Mouse (Mus musculus) large intestine, adult 2 months (tissue): ENCODE data around the gene Lrrc46. TPM values are rescaled to one million over a fixed set of nuclear protein-coding genes. Genes with fewer than 3 reads are reported as not detected.

Experiments used
- DNase-seq: peaks from one replicate; pipeline ENCODE4 v3.0.0-alpha.2; 2012; ENCODE audit warnings: low read depth, low spot score
- WGBS: fragments of 180-500 bp; shearing (Covaris S2); methylation state at CpG from one replicate; pipeline ENCODE4 v1.1.7; 2018; 5-methylcytosine and 5-hydroxymethylcytosine counted together
- polyA plus RNA-seq: library from polyadenylated mRNA; depleted of rRNA; stranded (reverse); fragments of >200 nt; gene quantifications from 2 replicates; pipeline ENCODE4 v1.2.3, GENCODE M21; 2012

Gene Lrrc46
- polyA plus RNA-seq, 1 experiment = 0.11 TPM

DNA sequence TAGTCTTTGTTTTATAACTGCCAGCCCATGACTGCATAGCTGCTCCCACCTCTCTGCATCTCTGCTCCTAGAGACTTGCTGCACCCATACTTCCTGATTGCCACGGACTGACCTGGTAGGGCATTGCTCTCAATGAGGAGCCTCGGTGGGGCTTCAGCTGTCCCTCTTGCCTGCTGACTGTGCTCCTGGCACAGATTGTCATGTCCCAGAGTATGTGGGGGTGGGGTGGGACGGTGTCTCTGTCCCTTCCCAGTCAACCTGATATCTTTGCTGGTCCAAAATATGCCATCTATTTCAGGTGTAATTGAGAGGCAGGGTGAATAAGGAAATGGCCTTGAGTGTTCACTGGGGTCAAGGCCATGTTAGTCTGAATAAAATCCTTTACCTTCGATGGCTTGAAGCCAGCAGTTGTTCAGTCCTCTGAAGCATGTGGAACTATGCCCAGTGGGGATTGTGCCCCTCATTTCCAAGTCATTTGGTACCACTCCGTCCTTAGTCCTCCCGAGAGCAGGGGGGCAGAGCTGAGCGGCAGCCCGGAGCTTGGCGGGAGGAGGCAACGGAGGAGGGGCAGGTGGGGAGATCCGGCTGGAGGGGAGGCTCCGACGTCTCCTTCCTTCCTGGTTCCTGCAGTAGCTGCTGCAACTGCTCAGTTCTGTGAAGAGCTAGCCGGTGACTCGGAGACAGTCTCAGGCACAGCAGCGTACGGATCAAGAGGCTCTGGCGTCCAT, 9.2 kb upstream of the Lrrc46 start, which contains the start of gene Osbpl7:
Gene Osbpl7 (plus strand): TSS at position 413 of the 728 bp plus-strand sequence.
- WGBS = 2% methylated on average over 18 of the region's 18 CpGs
- DNase-seq = no peak

DNA sequence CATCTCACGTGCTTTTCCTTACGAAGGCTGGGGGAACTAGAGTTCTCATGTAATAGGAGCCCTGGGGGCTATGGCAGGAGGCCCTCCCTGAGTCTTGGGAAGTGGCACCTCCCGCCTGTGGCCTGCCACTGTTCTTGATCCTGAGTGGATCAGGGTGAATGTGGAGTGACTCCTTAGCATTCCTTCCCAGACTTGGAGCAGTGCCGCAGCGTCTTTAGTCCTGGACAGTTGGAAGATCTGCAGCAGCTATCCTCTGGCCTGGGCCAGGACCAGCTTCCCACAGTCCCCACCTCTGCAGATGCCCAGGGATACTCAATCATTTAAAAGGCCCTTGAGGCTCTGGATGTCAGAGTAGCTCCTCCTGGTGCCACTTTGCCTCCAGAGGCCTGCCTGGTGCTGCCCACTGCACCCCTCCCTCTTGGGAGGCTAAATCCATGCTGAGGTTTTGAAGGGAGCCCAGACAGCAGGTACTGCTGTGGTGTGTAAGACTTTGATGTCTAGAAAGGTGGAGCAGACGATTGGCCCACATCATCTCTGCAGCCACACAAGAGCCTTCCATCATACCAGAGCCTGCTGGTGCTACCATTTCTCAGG, 8.4 kb upstream of the Lrrc46 start:
- no peak for DNase-seq
- 74% methylated on average over 6 of the region's 6 CpGs for WGBS

DNA sequence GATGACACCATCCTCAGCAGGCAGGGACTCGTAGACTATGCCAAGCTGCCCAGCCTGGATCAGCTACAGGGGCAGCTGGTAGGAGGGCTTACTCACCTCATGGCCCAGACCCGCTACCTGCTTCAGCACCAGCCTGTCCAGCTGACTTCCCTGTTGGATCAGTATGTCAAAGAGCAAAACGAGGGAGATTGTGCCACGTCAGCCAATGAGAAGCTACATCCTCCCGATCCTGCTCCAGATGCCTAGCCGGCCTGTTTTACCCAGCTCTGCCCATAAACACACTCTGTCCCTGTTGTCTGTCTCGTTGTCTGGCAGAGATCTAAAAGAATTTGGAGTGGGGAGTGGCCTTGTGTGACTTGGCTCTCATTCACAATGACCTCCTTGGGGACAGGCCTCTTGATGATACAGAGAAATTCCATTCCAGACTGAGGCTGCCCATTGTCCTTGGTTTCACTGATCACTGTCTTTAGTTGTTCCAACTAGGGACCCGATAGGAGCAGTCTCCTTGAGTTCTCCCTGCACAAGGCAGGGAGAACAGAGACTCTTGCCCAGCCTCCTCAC, 7.0 kb upstream of the Lrrc46 start:
- 60% methylated on average over 8 of the region's 8 CpGs for WGBS

DNA sequence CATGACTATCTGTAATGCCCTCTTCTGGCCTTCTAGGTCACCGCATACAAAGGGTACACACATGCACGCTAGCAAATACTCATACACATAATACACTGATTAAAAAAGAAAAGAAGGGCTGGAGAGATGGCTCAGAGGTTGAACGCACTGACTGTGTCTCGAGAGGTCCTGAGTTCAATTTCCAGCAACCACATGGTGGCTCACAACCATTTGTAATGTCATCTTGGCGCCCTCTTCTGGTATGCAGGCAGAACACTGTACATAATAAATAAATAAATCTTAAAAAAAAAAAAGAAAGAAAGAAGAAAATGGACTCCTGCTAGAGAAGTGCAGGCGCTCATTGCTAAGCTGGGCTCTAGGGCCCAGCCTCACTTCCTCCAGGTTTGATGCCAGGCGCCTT, 4.7 kb upstream of the Lrrc46 start:
- 82% methylated on average over 7 of the region's 7 CpGs for WGBS
- no peak for DNase-seq

More for the DNA sequence above, 7.0 kb upstream of the Lrrc46 start:
- DNase-seq = no peak

DNA sequence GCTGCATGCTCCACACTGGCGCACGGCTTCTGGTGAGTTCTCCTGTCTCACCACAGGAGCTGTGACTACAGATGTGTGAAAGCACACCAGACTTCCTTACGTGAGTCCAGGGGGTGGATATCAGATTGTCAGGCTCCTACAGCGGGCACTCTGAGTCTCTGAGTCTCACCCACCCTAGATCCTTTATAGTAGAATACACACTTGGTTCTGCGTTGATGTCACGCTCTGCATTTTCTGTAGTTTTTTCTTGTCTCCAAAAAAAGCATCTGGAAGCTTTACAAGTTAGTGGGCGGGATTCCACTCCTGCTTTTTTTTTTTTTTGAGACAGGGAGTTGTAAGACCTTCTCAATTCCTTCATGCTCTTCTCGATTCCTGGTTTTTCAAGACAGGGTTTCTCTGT, 3.7 kb upstream of the Lrrc46 start:
- 90% methylated on average over 8 of the region's 8 CpGs for WGBS
- no peak for DNase-seq

DNA sequence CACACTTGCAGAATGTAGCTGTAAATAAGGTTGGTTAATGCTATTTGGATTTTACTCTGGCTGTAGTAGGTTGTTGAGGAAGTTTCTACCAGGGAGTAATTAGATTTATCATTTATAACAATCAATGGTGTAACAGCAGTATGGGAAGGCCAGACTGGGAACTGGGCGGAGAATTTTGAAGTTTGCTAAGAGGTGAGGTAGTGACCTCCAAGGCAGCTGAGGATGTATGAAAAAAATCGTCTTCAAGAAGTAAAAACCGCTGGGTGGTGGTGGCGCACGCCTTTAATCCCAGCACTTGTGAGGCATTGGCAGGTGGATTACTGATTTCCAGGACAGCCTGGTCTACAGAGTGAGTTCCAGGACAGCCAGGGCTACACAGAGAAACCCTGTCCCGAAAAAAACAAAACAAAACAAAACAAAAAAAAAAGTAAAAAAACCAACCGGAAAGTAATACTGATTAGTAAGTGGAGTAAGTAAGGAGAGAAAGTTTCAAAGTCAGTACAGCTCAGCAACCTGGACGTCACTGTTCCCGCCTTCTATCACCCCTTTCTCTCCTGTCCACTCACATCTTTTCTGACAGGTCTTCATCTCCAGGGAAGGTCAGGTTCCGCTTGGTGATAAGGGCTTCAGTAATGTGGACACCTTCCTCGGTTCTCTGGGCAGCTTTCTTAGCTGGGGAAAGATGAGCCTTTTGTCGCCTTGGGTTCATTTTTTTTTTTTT, 746 bp downstream of the Lrrc46 start:
- 29% methylated on average over 12 of the region's 12 CpGs for WGBS
- no peak for DNase-seq

DNA sequence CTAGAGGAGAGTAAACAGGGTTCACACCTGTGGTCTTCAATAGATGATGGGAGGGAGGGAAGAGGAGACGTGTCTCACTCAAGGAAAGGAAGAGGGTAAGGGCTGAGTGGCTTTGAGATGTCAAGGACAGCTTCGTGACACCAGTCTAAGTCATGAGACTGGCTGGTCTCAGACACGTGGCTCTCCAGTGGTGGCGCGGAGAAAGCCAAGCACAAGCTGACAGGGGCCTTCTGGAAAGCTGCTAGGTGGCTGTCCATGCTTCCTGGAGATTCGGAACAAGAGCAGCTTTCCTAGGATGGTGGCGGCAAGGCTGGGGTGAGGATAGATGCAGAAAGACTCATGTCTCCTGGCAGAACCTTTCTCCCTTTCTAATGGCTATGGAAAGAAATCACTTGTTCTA, 2.3 kb downstream of the Lrrc46 start:
- 62% methylated on average over 7 of the region's 7 CpGs for WGBS

DNA sequence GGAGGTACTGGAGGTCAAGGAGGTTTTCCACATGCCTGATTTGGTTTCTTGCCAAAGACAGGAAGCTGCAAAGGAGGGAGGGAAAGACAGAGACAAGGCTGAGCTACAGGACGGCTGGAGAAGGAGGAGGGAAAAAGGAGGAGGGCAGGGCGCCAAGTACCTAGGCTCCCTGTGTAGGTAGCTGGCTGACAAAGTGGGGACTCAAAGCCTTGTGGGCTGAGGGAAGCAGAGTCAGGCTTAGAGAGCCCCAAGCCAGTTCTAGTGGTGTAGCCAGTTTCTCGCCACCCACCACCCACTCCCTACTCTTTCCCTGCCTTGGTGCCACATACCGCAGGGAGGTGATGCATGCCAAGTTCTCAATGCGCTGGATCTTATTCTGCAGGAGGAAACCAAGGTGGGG, 5.1 kb downstream of the Lrrc46 start:
- WGBS = 79% methylated on average over 5 of the region's 5 CpGs
- no peak for DNase-seq

More for the DNA sequence above, 2.3 kb downstream of the Lrrc46 start:
- DNase-seq = no peak

DNA sequence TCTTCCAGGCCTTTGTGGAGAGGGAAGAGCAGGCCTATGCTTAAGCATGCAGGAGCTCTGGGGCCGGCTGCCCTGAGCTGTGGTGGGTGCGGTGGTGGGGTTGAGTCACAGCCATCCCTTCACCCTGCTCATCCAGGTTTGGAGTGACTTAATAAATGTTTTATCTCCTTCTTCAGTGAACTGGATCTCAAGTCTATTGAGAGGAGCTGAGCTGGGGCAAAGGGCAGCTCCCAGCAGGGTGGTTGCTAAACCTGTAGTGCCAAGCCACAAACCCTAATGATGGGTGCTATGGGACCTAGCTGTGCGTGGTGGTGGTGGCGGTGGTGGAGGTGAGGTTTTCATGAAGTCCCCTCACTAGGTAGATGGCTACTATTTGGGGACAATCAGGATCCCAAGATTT, 7.4 kb downstream of the Lrrc46 start:
- WGBS = 87% methylated on average over 4 of the region's 4 CpGs
- DNase-seq = no peak

DNA sequence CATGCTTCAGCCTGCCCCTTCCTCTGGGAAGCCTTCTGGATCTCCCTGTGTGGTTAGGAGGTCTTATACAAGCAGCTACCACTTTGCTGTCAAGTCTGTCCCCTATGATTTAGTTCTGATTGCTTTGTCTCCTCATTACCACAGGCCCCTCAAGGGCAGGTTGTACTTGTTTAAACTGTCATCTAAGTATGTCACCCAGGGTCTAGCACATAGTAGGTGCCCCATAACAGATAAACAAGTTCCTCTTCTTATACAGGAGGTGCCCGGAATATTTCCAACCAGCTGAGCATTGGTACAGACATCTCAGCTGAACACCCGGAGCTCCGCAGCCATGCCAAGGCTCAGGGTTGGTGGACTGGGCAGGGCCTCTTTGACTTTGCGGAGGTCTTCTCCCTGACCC, 8.7 kb downstream of the Lrrc46 start:
- 98% methylated on average over 4 of the region's 4 CpGs for WGBS
- no peak for DNase-seq

DNA sequence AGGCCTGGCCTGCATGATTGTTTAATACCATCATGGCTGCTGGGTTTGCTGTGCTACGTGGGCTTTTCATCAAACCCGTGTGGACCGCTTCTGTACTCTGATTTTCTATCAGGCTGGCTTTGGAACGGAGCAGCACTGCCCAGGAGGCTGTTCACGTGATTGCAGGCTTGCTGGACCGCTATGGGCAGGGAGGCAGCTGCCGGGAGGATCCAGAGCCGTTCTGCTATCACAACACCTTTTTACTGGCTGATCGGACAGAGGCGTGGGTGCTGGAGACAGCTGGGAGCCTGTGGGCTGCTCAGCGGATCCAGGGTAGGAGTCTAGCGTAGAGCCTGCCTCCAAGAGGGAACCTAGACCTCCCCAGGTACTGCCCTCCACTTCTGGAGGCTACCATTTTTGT, 9.2 kb downstream of the Lrrc46 start:
- no peak for DNase-seq
- WGBS = 85% methylated on average over 12 of the region's 12 CpGs

DNA sequence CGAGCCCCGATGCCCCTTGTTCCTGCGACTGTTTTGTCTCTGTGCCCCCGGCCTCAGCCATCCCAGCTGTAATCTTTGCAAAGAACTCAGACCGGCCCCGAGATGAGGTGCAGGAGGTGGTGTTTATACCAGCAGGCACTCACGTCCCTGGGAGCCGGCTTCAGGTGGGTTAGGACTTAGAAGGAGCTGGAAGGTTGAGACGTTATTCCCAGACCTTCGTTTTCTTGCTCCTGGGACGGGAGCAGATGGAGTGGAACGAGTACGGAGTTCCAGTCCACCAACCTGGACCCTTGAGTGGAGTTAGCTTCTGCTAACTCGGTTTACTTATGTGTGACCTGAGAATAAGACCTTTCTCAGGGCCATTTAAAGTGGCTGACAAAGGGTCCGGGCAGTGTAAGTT, 10.8 kb downstream of the Lrrc46 start:
- WGBS = 9% methylated on average over 15 of the region's 15 CpGs
- no peak for DNase-seq

DNA sequence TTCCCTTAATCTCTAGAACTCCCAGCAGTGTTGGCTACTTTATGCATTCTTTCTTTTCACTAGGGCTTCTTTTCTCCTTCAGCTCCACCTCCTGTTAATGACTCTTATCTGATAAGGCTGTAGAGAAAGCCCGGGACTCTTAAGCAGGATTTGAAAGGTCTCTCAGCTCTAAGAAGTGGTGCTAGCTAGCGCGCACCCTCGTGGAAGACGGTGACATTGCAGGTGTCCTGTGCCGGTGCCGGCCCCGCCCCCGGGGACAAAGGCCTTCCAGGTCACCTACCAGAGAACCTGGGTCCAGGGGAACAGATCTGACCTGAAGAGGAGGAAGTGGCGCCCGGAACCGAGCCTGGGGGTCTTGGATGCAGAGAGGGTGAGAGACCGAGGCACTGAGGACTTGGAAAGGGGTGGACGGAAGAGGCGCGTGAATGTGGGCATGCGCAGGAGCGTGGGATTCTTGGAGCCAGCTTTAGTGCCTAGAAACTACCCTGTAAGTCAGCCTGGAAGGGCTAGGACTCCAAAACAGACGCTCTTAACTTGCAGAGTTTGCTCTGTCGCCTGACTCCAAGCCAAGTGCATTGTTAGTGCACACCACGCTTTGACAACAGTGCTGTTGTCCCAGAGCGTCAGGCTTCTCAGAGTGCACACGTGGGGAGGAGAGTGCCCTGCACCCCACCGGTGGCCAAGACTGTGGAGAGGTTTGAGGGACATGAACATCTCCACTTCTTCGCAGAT, 11.4 kb downstream of the Lrrc46 start, which contains the start of gene Scrn2:
Gene Scrn2 (plus strand): TSS at position 253 of the 732 bp plus-strand sequence.
- DNase-seq = peak; percentile 70
- WGBS = 1% methylated on average over 25 of the region's 25 CpGs

DNA sequence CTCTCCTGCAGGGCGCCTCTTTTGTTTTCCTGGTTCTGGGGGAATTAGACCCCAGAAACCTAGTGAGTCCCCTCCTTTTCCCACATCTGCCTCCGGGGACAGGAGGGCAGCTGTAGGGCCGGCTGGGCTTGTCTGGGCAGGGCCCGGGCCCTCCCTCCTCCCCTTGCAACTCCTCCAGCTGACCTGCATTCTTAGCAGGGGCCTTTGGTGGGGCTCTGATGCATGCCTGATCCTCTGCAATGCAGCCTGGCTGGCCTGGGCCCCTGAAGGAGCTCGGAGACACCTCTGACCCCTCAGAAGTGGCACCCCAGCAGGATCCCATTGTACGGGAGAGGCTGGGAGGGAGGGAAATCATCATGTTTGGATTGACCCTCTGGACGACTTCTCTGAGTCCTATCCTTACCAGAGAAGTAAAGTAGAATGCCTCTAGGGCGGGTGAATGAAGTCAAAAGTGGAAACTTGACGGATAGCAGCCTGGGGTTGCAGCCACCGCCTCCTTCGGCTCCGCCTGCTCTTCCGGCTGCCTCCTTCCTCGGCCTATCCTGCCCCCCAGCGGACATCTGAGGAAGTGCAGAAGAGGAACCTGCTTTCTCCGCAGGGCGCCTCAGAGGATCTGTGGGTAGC, 15.4 kb downstream of the Lrrc46 start:
- peak; percentile 62 for DNase-seq

DNA sequence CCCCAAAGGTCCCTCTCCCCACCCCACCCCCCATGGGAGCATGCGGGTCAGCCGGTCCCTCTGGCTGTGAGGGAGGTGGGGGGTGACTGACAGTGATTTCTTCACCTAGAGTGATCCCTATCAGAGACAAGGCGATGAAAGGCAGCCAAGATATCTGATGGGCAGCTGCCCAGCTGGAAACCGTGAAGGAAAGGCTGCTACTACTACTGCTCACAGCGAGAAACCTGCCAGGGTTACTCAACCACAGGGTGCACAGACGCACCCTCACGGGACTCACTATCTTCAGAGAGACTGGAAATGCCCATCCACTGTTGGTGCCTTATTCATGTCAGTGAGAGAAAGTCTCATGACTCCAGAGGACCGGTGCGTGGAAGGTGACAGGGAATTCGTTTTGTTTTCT, 16.2 kb downstream of the Lrrc46 start:
- no peak for DNase-seq
- 56% methylated on average over 10 of the region's 10 CpGs for WGBS

More for the DNA sequence above, 15.4 kb downstream of the Lrrc46 start:
- 6% methylated on average over 17 of the region's 17 CpGs for WGBS

DNA sequence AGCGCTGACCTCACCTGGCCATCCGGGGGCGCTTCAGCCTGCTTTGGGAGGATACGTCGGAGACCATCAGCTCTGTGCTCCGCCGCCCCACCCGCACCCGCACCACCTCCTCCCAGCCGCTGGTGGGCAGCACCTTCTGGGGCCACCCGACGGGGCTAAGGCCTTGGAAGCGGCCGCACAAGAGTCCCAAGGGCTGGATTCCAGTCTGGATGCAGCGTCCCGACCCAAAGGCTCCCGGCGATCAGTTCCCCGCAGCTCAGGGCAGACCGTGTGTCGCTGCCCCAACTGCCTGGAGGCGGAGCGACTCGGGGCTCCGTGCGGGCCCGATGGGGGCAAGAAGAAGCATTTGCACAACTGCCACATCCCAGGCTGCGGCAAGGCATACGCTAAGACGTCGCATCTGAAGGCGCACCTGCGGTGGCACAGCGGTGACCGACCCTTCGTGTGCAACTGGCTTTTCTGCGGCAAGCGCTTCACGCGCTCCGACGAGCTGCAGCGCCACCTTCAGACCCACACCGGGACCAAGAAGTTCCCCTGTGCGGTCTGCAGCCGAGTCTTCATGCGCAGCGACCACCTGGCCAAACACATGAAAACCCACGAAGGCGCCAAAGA, 19.2 kb downstream of the Lrrc46 start:
- no peak for DNase-seq
- under 1% methylated on average over 50 of the region's 50 CpGs for WGBS

DNA sequence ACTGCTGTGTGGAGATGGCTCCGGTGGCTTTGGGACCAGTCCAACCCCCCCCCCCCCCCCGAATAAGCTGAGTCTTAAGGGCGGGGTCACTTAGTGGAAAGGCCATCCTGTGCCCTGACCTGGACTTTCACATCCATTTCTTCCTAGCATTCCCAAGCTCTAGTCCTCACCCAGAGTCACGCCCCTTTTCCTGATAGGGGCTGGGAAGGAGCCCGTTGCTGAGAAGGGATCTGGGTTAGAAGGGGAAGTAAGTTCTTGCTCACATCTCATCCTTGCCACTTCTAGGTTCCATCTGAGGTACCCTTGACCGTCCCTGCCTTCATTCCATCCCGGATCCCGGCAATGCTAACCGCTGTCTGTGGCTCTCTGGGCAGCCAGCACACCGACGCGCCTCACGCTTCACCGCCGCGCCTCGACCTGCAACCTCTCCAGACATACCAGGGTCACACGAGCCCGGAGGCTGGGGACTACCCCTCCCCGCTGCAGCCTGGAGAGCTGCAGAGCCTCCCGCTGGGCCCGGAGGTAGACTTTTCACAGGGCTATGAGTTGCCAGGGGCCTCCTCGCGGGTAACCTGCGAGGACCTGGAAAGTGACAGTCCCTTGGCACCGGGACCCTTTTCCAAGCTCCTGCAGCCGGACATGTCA, 20.0 kb downstream of the Lrrc46 start:
- WGBS = 1% methylated on average over 27 of the region's 27 CpGs
- DNase-seq = no peak

DNA sequence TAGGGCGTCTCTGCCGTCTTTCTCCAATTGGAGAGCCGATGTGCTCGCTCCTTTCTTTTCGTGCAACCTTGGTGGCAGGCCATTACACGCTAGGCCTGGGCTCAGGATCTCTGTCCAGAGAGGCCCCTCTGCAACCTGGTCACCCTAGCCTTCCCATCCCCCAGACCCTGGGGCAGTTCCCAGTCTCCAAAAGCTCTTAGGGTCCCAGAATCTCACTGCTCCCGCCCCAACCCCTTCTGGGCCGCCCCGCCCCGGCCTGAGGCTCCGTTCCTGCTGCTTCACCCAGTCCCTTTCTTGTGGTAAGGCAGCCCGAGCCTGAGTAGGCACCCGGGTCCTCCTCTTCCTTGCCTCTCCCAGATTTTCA, 21.9 kb downstream of the Lrrc46 start:
- DNase-seq = no peak
- 24% methylated on average over 13 of the region's 13 CpGs for WGBS
